Mouse (Mus musculus) lung, adult 2 months (tissue): ENCODE data around the gene Ptprm.

Experiments
- CTCF ChIP-seq: fragments of 200-500 bp; IDR thresholded peaks from 2 replicates; pipeline ENCODE4 v1.5.1; 2011; ENCODE audit warnings: mild to moderate bottlenecking, low read length, control low read depth; ENCODE audit not compliant: insufficient read depth
- POLR2A ChIP-seq: fragments of 200-500 bp; IDR thresholded peaks from 2 replicates; pipeline ENCODE4 v1.6.1; 2011; ENCODE audit warnings: low read depth, mild to moderate bottlenecking, control low read depth, low read length, borderline replicate concordance; ENCODE audit errors: extremely low read depth

- TF ChIP-seq CTCF (no peak), POLR2A (no peak)
Measured at GRCm38 (mm10) chr17:67165876-67166275, 188.4 kb downstream of the Ptprm start.
